Mouse (Mus musculus): ENCODE data around the gene Ssh1.

The Ssh1 gene

DNA sequence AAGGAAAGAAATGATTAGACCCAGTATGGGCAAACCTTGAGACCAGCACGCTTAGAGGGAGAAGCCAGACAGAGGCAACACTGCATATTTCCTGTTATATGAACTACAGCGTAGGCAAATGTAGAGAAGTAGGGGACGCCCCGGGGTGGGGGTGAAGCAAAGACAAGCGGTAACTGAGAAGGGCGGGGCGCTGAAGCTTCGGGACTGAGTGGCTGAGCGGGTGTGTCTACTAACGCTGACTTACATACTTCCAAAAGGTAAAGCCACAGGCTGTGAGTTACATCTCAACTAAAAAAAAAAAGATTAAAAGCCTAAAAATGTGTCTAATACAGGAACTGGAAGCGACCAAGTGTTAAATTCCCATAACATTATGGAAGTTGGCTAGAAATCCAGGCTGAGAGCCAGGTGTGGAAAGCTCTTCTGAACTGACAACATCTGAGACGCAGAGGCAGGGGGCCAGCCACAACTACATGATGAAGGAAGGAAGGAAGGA lies 1.3 kb downstream of the Ssh1 start:
- peak; percentile 57 for DNase-seq

GRCm38 (mm10) chr5:113991141-113991540 lies 2.6 kb downstream of the Ssh1 start:
- DNase-seq = no peak

- no peak for DNase-seq
Observed at GRCm38 (mm10) chr5:113990593-113990992, 3.1 kb downstream of the Ssh1 start.

DNA sequence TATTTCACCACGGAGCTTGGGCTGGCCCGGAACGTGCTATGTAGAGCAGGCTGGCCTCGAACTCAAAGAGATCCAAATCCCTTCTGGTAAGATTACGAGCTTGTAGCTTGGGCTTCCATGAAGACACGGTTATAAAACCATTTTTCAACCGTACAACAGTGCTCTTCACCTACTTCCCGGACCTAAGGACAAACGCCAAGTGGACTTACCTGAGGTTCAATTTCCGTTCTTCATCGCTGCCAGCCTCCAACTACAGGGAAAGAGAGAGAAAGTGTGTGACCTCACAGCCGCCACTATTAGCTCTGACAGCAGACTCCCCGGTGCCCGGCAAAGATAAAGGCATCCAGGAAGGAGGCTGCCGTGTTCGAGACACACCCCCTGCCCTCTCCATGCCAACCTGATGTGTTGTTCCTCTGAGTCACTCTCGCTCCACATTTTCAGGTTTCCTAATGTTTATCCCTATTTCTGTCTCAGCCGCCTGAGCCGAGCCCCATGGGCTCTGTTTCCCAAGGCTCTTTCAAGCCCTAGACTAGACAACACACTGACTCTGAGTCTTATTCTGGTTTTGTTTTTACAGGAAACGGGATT lies 4.2 kb downstream of the Ssh1 start:
- DNase-seq = no peak

DNA sequence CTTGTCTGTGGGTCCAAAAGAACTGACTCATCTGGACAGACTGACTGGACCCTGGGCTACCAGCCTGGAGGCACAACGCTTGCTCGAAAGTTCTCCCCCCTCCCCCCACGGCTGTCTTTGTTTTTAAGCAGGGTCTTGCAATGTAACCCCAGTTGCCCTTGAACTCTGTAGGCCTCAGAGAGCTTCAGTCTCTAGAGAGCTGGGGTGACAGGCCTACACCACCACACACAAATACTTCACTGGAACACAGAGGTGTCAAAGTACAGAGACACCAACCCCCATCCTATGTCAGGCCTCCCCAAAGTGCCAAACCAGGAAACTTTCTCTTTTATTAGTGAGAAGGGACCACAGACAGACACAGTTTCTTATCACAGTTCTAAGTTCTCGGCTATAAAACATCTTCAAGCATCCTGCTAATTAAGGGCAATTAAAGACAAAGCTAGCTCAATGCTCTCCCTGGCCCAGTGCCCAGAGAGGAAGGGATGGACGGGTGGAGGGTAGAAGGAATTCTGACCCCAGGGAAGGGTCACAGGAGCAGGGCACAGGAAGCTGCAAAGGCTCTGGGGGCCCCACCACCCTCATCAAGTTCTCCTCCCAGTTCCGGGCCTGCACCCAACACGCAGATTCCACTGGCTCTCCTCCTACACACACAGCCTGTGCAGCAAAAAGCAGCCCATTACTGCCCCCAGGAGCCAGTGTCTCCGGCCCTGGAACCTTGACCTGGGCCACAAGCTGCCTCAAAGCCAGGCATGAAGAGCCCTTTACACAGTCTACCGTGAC lies 7.3 kb downstream of the Ssh1 start:
- peak; percentile 92 for DNase-seq

GRCm38 (mm10) chr5:113985737-113986136 lies 8.0 kb downstream of the Ssh1 start:
- no peak for DNase-seq

DNA sequence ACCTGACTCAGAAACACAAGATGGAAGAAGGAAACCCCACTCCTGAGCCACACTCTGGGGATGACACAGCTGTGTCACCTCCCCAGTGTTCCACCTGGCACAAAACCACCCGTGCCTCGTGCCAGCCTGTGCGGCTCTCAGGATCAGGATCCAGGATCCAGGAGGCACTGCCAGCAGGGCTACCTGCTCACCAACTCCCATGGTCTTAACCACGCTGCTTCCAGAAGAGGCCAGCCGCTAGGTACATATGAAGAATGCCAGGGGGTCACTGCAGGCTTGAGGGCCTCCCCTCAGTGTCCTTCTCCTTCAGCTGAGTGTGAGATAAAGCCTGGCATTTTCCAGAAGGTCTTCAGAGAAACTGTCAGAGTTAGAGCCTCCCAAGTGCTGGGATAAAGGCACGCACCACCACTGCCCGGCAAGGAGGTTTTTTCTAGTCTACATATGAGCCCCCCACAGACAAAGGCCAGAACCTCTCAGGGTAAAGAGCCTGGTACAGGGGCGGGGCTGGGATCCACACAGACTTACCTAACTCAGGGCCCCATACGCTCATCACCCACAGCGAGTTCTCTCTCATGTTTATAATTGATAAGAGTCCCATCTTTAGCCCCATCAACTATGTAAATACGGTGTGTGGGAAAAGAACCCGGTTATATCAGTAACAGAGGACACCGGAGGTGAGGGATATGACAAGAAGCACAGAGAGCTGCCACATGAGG lies 9.5 kb downstream of the Ssh1 start:
- no peak for DNase-seq

GRCm38 (mm10) chr5:113983541-113983940 lies 10.2 kb downstream of the Ssh1 start:
- DNase-seq = no peak

DNA sequence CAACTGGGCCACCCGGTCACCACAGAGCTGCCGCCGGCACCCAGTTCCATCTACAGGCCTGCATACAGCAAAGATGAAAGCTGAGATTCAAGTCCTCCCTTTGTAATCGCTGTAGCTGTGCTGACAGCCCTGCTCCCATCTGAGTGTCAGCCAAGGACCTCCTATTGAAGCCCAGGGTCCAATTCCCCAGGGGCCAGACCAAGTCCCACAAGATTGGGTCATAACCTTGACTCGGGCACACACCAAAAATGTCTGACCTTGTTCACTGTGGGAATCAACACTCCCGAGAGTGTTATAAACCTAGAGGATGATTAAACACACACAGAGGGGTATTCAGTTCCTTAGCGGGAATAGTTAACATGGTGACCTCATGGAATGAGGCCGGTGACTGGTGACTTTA lies 11.9 kb downstream of the Ssh1 start:
- peak; percentile 50 for DNase-seq

DNA sequence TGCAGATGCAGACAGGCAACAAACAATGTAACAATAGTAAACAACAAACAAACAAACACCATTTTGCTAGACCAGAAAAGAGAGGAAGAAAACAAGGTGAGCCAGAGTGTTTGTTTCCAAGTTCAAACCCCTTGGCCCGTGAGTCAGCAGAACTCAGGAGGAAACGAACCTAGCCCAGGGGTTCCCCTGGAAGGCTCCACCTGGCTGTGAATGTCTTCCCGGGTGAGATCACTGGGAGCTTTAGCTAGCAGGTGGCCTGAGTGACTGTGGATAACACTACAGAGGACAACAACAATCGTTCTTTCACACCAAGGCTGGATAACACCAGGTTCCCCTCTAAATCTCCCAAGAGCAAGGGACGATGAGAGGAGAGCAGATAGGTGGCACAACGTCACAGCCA lies 12.5 kb downstream of the Ssh1 start:
- DNase-seq = no peak

DNA sequence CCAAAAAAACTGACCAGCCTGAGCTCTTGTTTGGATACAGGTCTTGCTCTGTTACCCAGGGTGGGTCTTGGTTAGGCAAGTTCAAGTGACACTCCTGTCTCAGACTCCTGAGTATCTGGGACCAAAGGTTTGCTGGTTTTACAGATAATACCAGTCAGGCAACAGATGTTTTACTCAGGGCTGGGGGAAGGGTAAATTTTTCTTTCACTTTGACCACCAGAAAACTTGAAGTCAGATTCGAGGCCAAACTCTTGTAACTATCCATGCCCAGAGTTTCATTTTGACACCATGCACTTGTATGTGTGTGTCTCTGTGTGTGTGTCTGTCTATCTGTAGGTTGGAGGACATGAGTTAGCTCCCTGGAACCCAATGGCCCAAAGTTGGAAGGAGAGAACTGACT lies 13.2 kb downstream of the Ssh1 start:
- no peak for DNase-seq

GRCm38 (mm10) chr5:113977309-113977708 lies 16.4 kb downstream of the Ssh1 start:
- DNase-seq = no peak

DNA sequence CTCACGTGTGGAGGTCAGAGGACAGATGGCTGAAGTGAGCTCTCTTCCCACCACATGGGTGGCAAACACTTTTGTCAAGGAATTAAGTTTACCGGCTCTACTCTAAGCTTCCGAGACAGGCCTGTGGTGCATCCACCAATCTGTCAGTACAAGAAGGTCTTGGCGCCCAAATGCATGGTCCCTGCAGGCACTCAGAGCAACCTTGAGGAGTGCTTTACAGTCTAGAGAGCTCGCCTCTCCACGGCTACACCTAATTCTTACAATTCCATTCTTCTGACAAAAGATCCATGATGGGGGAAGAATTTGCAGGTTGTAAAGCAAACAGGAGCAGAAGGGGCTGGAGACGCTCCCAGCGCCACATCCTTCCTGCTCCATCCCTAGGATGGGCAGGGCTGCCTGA lies 17.1 kb downstream of the Ssh1 start:
- no peak for DNase-seq

DNA sequence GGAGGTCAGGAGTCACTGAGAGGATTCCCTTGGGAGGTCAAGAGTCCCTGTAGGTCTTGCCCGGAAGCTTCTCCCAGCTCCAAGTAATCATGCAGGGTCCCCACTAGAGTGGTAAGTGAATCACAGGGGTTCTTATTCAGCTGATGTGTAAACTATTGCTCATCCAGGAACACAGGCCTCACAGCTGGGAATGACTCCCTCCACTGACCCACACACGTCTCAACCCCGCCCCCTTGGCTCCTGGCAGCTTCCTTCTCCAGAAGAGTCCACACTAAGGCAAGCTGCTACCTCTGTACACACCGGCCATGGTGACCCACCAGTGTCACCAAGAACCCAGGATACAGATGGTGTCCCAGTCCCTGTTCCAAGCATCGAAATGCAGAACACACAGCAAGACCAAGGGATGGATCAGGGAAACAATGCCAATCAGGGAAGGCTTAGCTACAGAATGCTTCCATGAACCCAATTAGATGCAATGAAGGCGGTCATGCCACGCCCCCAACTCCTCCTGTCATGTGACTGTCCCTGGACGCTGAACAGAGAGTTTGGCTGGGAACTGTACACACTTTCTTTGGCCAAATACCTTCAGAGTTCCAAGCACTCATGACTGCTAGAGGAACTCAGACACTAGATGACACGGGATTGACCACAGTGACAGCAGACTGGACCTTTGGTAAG lies 18.0 kb downstream of the Ssh1 start:
- DNase-seq = peak; percentile 75

DNA sequence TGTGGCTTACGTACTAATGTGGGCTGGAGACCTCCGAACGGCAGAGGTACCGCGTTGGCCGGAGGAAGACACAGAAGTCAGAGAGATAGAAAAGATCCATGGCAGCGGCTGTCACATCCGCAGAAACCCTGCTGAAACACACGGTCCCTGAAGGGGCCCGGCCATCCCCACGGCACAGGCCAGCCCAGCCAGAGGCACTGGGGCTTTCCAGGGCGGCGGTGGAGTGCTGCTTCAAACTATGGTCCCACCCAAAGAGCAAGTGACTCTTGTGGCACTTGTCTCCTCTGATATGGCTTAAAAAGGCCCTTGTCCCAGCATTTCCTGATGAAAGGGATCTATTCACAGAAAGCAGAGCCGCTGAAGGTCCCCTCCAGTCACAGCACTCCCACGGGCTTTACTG lies 19.1 kb downstream of the Ssh1 start:
- DNase-seq = no peak

DNA sequence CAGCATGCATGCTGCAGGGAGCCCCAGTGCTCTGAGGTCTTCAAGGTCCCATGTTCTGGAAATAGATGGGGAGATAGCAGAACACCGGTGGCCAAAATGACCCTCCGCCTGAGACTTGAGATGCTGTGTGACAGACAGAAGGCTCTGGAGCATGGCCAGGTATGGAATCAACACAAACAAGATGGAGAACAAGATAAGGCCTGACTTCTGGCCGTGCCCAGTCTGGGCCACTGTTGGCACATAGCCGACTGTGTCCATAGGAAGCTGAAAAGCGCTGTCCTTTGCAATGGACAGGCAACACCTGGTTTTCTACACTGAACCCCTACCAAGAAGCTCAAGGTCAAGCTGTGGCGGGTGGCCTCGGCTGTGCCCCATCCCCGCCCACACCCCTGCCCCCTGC lies 19.9 kb downstream of the Ssh1 start:
- DNase-seq = peak; percentile 49

DNA sequence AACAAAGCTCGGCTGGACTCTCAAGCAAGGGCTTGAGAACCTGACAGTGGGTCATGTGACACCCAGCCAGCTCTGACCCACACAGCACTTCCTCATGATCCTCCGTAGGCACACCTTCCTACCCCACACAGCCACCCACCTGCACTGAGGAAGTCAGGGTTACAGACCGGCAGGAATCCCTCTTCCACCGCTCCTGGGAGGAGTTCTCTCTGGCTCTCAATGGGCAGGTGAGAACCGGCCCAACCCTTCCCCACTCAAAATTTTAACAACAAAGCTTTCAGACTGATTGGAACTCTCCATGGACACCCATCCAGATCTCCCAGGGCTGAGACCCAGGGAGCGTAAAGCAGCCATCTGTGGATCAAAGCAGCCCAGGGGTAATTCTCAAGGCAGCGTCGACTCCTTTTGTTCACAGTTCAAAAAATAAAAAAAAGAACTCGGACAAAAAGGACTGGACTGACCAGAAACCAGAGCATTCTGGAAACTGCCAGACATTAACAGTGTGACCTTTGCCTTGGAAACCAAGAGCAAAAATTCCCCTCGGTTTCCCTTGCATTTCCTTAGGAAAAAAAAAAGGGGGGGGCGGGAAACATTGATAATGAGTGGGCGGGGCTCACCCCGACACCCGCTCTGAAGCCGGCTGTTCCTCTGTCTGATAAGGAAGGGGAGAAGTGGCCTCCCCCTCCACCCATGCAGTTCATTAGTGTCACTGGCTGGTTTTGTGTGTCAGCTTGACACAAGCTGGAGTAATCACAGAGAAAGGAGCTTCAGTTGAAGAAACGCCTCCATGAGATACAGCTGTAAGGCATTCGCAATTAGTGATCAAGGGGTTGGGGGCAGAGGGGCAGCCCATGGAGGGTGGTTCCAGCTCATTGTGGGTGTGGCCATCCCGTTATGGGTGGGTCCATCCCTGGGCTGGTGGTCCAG lies 20.8 kb downstream of the Ssh1 start:
- peak; percentile 79 for DNase-seq

GRCm38 (mm10) chr5:113971434-113971960 lies 22.2 kb downstream of the Ssh1 start:
- DNase-seq = no peak

DNA sequence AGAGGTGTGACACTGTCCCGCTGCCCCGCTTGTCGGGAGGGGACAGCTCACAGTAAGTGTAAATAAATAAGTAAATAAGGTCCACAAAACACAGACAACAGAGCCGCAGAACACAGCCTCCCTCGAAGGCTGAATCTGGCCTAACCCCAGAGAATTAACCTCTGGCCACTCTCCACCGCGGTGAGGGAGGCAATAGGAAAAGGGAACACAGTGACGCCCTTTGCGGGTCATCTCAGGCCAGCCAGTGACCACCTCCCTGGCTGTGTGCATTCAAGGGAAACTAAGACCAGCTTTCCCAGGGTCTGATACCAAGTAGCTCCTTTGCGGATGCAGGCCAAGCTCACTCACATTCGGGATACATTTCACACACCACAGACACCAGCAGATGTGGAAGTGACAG lies 25.3 kb downstream of the Ssh1 start:
- peak; percentile 70 for DNase-seq

DNA sequence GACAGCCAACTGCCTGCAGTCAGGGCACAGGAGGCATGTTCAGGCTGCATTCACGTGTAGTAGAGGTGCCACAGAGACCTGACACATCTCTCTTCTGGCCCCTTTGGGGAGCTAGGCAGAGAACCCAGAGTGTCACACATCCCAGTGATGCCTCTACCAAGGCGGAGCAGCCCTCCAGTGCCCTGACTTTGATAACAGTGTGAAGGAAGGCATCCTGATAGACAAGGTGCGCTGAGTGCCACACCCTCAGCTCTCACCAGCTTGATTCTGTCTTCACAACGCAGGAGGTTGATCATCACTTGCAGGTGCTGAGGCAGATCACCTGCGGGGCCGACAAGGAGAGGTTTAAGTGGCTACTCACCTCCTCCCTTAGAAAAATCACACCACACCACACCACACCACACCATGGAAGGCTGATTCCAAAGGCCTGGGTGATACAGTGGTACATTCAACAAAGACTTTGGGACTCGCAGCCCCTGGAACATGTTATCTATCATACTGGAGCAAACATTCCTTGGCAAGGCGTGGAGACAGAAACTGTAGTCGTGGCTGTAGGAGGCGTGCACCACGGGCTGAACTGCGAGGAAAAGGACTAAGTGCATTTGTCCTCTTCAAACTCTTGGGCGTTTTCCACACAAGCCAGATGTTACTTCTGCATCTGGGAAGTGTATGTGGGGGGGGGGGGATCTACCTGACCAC lies 27.1 kb downstream of the Ssh1 start:
- DNase-seq = no peak

- DNase-seq = no peak
Observed at GRCm38 (mm10) chr5:113965659-113966185, 28.0 kb downstream of the Ssh1 start.

Data from kidney, postnatal 14 days (tissue).